Mouse (Mus musculus) megakaryocyte, adult 5-6 weeks (primary cell): ENCODE data around the gene Corin. TPM values are rescaled to one million over a fixed set of nuclear protein-coding genes. Genes with fewer than 3 reads are reported as not detected.
A peak's percentile ranks its signal among the peaks of the same experiment; 100 is the strongest.

Source experiments
- ATAC-seq: 2 replicates; pipeline ENCODE4 v1.8.0; 2016; ENCODE audit warnings: mild to moderate bottlenecking, inconsistent platforms; ENCODE audit not compliant: poor library complexity, severe bottlenecking
- total RNA-seq, 2 experiments: library from RNA; stranded (forward) in 1 of 2; stranded (reverse) in 1 of 2; fragments of 153-499, 151-499 nt in 1 of 2; fragments of 221-1000, 200-1000 nt in 1 of 2; gene quantifications; 2 replicates each; pipeline versions ENCODE4 v1.2.3 to v1.2.4; 2015 to 2017

Gene Corin
- total RNA-seq, 2 experiments from 2014 or later: not detected

- ATAC-seq: no peak
Measured at GRCm38 (mm10) chr5:72331217-72331616, 173.1 kb downstream of the Corin start.

GRCm38 (mm10) chr5:72330648-72331047, 173.6 kb downstream of the Corin start:
- no peak for ATAC-seq

DNA sequence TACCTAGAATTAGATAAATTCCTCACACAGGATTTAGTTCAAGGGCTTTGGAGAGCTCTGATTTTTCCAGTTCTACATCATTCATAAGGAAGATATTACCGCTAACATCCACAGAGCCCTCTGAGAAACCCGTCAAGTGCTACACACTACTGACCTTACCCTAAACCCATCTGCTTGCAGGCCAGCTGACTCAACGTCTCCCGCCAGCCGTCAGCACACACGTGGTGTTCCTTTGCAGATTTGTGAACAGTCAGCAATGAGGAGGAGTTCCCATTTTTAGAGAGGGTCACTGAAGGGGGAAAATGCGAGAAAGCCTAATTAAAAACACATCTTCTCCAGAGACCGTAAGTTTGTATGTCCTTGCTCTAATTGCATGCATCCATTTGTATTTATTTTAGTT, 174.8 kb downstream of the Corin start:
- no peak for ATAC-seq

DNA sequence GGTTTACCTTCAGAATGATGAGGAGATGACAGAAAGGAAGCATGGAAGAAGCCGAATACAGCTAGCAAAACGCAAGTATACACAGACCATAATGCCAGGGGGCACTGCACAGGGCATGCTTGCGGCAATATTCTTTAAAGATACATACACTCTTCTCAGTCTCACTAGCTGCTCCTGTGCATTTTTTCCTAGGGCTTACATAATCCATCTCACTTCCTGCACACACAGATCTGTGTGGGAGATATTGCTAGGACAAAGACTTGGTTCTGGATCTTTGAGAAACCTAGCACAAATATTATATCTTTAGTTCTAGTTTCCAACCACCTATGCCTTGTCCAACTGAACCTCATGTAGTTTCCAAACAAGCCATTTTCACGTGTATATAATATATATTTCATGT, 189.0 kb downstream of the Corin start:
- no peak for ATAC-seq

GRCm38 (mm10) chr5:72298418-72299104, 205.7 kb downstream of the Corin start:
- no peak for ATAC-seq

DNA sequence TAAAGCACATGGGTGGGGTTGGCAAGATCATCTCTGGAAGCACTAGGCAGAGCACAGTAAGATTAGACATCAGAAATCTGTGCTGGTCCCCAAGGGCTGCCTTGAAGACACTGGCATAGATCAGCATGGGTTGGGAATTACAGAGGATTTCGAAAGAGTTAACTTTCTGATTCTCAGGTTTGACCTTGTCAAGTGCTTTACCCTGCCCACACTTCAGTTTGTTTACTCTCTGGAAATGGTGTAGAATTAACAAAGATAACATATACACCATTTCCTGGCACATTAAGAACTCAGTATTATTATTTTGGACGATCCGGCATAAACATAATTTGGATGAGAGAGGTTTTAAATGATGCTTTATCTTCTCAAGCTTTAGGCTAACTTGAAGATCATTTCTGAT, 219.2 kb downstream of the Corin start:
- no peak for ATAC-seq

DNA sequence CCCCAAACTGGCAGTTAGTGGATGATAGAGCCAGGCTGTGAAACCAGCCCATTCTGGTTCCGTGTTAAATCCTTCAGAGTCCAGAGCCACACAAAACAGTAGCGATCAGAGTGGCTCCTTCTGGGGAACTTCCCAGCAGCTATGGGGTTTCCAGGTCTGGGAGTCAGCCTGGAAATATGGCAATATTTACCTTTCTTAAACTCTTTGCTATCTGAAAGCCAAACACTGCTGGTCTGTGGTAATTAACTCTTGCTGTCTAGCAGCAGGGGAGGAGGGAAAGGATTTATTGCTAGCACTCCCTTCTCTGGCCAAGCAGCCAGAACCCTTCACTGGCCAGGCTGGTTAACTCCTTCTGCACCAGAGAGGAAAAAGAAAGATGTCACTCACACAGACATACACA, 221.4 kb downstream of the Corin start:
- no peak for ATAC-seq

- ATAC-seq: peak; percentile 93
Measured at GRCm38 (mm10) chr5:72269652-72270051, 234.6 kb downstream of the Corin start.

GRCm38 (mm10) chr5:72269204-72269603, 235.1 kb downstream of the Corin start:
- no peak for ATAC-seq

- no peak for ATAC-seq
Measured at GRCm38 (mm10) chr5:72266955-72267535, 237.2 kb downstream of the Corin start.

DNA sequence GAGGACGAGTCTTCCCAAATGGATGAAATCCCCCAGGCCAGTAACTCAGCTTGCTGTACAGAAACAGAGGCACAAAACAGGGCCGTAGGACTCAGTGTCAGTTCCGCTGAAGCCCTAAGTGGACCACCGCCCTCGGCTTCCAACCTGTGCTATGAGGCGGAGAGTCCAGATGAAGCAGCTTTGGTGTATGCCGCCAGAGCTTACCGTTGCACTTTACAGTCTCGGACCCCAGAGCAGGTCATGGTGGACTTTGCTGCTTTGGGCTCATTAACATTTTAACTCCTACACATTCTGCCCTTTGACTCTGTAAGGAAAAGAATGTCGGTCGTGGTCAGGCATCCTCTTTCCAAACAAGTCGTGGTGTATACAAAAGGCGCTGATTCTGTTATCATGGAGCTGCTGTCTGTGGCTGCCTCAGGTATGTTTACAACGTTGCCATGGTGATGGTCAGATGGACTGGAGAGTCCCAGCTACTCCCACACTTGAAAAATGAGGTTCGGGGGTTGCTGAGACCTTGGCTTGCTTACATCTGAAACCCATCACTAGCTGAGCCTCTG, 240.0 kb downstream of the Corin start:
- ATAC-seq: no peak

DNA sequence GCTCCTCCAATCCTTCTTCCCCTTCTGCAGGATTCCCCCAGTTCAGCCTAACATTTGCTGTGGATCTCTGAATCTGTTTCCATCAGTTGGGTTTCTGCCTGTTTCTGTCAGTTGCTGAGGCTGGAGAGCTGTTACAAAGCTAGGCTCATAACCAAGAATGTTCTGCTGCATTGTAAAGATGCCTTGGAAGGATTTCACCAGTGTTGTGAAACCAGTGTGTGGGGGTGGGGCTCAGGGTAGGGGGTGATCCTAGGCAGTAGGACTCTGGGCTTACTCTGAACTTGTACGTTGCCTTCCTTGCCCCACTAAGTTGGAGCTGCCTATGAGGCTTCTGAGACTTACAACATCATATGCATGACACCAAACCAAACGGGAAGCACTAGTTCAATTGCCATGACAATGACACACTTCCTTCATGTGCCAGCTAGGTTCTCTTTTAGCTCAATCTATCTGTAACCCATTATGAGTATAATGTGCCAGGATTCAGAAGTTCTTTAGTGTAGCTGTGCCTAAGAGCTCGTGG, 242.4 kb downstream of the Corin start:
- ATAC-seq: peak; percentile 80

GRCm38 (mm10) chr5:72259298-72259621, 245.0 kb downstream of the Corin start:
- peak; percentile 63 for ATAC-seq

DNA sequence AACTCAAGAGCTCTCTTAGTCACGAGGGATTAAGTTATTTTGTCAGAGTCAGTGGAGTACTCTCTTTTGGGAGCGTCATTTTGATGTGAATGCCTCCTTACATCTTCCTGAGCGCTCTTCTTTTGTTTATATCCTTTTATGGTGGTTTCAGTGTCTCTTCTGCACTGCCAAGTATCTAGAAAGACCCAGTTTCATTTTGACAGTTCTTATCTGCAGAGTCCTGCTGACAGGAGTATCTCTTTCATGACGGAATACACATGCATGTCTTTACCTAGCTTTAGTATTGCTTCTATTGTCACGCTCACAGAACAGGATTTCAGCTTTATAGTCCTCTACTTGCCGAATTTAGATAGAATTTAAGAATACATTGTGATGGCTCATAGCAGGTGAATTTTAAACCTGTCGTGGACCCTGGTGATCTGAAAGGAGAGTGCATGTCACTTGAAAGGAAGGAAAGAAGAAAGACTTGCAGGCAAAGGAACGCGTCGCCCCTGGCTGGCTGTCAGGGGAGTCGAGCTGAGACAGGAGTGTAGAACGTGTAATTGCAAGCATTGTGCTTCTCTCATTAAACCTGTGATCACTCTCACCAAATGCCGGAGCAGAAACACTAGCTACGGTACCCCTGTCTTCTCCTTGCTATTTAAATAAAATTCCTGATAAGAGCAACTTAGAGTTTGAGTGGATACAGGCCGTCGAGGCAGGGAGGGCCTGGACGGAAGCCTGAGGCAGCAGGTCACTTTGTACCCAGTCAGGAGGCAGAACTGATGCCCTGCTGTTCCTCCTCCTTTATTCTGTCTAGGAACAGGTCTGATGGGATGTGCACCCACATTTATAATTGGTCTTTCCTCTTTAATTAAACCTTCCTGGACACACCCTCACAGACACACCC, 245.6 kb downstream of the Corin start:
- no peak for ATAC-seq

GRCm38 (mm10) chr5:72257084-72257483, 247.2 kb downstream of the Corin start:
- ATAC-seq: no peak

GRCm38 (mm10) chr5:72254958-72255357, 249.3 kb downstream of the Corin start:
- no peak for ATAC-seq

GRCm38 (mm10) chr5:72250180-72250579, 254.1 kb downstream of the Corin start:
- ATAC-seq: 0 out of 2 replicates have a peak, but pooled peaks have one; percentile 15
